Mouse (Mus musculus) erythroblast, embryonic 14.5 days (primary cell): ENCODE data around the gene Fbxo17.

Experiments
- GATA1 ChIP-seq: IDR thresholded peaks from 2 replicates; pipeline ENCODE4 v1.6.1; 2012; ENCODE audit warnings: low read length, inconsistent platforms, mixed read lengths
- TAL1 ChIP-seq: IDR thresholded peaks from 3 replicates; pipeline ENCODE4 v1.6.1; 2012; ENCODE audit warnings: low read length, inconsistent platforms, mixed read lengths

DNA sequence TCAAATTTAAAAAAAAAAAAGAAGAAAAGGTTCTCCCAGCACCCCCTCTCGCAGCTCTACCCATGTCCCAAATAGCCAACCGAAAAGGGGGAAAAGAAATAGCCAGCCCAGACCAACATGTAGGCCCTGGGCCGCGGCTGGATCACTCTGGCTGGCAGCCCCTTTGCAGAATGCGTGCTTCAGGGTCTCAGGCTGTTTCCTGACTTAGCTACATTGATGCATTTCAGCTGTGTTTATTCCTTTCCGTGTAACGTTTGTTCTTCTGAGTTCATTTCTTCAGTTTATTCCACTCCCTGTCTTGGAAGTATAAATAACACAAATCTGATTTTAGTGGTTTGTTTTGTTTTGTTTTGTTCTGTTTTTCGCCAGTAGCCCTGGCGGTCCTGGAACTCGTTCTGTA lies 1.1 kb downstream of the Fbxo17 start:
- TF ChIP-seq GATA1, result no peak
- TF ChIP-seq TAL1, result no peak
